Mouse (Mus musculus) urinary bladder, postnatal 10 days (tissue): Measurements from ENCODE around the gene Uvrag.

ENCODE experiments used
- DNase-seq: peaks from one replicate; pipeline ENCODE4 v3.0.0; 2022; ENCODE audit warnings: low spot score

The Uvrag gene

DNA sequence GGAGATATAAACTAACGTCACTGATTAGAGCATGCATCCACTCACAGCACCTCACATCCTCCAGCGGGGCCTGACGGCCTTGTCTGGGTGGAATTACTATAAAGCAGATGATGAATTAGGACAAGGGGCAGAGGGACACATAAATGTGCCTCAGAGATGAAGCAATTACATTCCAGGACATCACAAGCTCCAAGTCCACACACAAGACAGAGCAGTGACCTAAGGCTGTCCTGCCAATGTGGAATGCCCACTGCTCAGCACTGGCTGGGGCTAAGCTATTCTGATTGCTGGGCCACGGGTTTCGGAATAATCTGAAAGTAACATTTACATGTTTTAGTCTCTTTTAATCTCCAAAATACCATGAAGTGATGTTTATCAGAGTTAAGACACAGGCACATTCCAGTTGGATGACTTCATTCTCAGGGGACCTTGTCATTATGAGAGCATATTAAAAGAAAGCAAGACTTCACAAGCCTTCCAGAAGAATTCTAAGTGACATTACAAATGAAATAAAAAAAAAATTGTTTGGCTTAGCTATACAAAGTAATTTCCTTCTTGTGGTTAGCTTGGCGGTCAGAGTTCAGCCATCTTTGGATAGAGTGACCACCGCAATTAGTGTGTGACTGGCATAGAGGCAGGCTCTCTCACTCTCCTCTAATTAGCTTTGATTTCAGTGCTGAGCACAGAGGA lies 212.5 kb downstream of the Uvrag start:
- DNase-seq, result no peak

DNA sequence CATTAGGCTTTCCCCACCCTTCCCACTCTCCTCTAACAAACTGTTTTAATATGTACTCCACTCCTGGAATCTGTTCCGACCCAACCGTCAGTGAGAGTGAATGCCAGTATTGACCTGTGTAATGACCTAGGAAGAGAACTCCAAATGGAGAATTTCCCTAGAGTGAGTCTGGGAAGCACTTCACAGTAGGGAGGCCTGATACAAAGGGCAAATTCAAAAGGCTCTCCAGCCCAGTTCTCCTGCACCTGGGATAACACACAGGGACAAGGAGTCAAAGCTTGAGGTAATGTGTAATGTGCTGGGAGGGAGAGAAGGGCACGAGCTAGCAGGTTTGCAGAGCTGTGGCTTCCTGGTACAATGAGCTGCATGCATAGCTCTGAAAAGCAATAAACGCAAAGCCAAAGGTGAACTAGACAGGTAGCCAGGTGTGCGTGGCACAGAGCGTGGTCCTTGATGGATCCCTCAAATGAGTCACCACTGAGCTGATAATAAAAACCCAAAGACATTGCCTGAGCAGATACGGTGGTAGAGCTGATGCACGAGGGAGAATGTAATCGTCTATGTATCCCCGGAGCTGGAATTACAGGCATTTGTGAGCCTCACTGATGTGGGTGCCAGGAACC lies 213.9 kb downstream of the Uvrag start:
- no peak for DNase-seq

DNA sequence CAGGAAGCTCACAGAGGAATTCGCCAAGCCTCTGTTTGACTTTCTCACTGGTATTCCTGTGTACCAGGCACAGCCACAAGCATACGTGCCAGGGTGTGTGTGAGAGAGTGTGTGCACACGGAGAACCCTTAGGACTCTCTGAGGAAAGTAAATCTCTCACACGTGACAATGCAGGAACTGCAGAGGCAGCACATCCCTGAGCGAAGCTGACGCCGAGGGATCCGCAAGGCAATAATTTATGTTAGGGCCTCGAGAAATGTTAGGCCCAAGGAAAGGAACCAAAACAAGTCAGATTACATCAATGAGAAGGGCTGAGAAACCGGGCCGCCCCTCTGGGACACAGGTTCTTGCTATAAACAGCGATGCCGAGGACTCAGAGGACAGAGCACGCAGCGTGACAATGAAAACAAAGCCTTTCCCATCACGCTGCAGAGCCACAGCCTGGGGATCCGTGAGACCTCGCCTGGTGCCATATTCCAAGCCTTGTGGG lies 216.5 kb downstream of the Uvrag start:
- DNase-seq, result no peak

- DNase-seq, result no peak
Observed at GRCm38 (mm10) chr7:98922984-98923383, 218.0 kb downstream of the Uvrag start.

DNA sequence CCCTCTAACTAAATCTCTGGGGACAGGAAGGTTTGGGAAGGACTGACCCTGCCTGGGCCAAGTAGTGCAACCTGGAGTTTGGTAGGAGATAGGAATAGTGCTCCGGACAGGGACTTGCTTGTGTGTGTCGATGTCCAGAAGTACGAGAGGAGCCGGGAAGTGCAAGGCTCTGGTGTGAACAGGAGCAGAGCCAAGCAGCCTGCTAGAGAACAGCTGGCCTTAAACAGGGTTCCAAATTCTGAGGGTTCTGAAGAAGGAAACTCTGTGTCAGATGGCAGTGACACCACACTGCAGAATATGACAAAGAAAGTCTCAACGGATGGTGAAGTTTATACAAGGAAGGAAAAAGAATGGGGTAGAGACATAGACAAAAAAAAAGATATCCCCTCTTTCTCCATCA lies 223.5 kb downstream of the Uvrag start:
- DNase-seq, result no peak

DNA sequence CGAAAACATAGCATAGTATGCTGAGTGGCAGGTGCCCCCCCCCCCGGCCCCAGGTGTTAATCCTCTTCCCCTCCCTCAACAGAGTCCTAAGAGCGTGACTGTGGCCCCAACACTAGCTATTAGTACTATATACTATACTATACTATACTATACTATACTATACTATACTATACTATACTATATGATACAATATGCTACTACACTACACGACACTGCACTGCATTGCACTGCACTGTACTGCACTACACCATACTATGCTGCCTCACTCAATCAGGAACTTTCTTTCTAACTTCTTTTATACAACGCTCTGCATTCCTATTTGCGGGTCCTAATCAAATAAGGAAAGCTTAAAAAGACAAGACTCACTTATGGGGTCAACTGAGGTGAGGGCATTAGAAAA lies 224.4 kb downstream of the Uvrag start:
- DNase-seq, result no peak

DNA sequence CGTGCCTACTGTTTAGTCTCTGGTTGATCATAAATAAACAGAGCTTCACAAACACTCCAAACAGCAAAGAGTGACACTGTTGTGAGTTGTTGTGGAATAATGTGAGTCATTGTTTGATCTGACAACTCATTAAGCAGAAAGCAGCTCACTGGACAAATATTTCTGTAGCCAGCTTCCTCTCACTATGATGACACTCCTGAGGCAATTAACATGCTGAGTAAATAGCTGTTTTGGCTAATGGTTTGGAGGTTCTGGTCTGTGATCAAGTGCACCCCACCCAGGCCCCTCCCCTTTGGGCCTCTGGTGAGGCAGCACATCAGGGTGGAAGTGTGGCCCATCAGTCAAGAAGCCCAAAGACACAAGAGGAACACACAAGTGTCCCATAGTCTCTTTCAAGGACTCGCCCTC lies 228.0 kb downstream of the Uvrag start:
- DNase-seq, result no peak

DNA sequence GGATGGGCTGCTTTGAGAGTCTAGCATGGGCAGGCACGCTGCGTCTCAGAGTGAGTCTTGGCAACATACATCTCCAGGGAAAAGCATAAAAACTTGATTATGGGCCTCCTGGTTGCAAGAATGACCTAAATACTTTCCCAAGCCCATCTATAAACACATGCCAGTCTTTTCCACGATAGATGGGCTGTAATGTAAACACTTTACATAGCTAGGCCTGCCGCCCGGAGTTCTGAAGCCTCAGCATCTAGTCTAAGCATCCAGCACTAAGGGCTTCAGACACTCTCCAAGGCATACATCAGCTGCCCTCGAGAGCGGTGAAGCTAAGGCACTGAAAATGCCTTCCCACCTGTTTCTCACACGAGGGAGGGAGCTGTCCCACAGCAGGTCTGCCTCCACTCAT lies 229.7 kb downstream of the Uvrag start:
- no peak for DNase-seq

GRCm38 (mm10) chr7:98910712-98911111 lies 230.2 kb downstream of the Uvrag start:
- DNase-seq, result no peak

DNA sequence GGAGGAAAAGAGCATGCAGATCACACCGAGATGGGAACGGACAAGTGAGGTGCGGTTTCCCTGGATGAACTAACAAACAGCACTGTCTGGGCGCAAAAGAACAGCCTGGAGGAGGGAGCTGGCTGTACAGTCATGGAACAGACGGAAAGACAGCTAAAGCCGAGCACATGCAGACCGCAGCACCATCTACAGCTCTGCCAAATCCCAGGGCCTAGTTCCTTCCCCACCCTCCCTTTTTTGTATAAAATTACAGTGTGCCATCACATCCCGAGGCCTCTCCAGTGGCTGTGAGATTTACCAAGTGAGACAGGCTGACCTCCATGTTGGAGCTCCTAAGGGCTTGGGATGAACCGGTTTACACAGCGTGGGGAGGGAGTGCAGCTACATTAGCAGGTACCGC lies 230.8 kb downstream of the Uvrag start:
- DNase-seq, result no peak

DNA sequence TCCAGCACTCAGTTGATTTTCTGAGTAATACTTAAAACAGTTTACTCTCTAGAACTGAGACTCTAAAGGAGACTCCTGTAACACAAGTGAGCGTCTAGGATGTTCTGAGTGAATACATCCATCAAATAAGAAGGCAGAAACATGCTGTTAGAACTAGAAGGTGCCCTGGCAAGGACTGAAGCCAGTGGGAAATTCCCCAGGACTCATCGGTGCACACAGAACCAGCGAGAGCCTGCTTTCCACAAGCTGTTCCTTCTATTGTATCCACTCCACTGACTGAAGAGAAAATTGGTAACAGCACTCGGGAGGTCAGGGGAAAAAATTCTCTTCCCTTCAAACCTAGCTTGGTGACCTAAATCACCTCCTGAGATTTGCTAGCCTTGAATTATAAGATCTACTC lies 233.5 kb downstream of the Uvrag start:
- no peak for DNase-seq

- no peak for DNase-seq
Observed at GRCm38 (mm10) chr7:98904659-98905362, 236.1 kb downstream of the Uvrag start.

- no peak for DNase-seq
Observed at GRCm38 (mm10) chr7:98903884-98904283, 237.1 kb downstream of the Uvrag start.

DNA sequence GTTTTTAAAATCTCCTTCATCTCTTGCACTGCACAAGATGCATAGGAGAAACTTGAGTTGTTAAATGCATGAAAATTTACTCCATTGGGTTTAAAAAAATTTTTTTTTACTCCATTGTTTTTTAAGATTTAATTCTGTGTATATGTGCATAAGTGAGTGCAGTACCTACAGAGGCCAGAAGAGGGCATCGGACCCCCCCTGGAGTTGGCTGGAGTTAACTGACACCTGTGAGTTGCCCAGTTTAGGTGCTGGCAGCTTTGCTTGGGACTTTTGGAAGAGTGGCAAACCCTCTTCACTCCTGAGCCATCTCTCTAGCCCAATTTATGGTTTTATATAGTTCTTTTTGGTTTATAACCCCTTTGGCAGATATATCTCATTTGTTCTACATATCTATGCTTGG lies 239.8 kb downstream of the Uvrag start:
- DNase-seq, result no peak

- DNase-seq, result no peak
Observed at GRCm38 (mm10) chr7:98899815-98900214, 241.1 kb downstream of the Uvrag start.

- DNase-seq, result no peak
Observed at GRCm38 (mm10) chr7:98897323-98897722, 243.6 kb downstream of the Uvrag start.

GRCm38 (mm10) chr7:98895501-98896095 lies 245.3 kb downstream of the Uvrag start:
- DNase-seq, result no peak

- no peak for DNase-seq
Observed at GRCm38 (mm10) chr7:98894768-98895167, 246.2 kb downstream of the Uvrag start.

DNA sequence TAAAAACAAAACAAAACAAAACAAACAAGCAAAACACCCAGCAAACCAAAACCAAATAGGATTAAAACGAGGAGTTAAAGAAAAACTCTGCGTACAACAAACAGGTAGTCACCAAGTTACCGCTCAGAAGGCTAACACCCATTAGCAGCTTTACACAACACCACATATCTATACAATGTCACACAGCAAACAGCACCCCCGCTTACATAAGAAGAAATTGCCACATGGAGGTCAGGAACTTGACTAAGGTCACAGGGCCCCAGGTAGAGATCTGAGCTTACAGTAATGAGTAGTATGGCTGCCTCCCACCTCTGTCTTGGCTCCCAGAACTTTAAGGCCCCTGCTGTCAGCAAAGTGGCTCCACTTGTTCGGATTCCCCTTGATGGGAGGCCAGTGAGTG lies 246.6 kb downstream of the Uvrag start:
- DNase-seq, result no peak

GRCm38 (mm10) chr7:98893144-98893543 lies 247.8 kb downstream of the Uvrag start:
- no peak for DNase-seq

- DNase-seq, result no peak
Observed at GRCm38 (mm10) chr7:98889211-98889610, 251.7 kb downstream of the Uvrag start.

- DNase-seq, result no peak
Observed at GRCm38 (mm10) chr7:98888810-98889209, 252.1 kb downstream of the Uvrag start.

- no peak for DNase-seq
Observed at GRCm38 (mm10) chr7:98887811-98888261, 253.1 kb downstream of the Uvrag start.
